Mouse (Mus musculus) olfactory bulb, adult 2 months (tissue): ENCODE results near the gene Tll1.

Experiments
- CTCF ChIP-seq: fragments of 200-500 bp; IDR thresholded peaks from 2 replicates; pipeline ENCODE4 v1.5.1; 2012; ENCODE audit warnings: low read depth, mild to moderate bottlenecking, low read length, moderate library complexity; ENCODE audit not compliant: insufficient read depth
- POLR2A ChIP-seq: fragments of 200-500 bp; IDR thresholded peaks from 2 replicates; pipeline ENCODE4 v1.6.1; 2012; ENCODE audit warnings: mild to moderate bottlenecking, low read depth, low read length, moderate library complexity; ENCODE audit not compliant: insufficient read depth

DNA sequence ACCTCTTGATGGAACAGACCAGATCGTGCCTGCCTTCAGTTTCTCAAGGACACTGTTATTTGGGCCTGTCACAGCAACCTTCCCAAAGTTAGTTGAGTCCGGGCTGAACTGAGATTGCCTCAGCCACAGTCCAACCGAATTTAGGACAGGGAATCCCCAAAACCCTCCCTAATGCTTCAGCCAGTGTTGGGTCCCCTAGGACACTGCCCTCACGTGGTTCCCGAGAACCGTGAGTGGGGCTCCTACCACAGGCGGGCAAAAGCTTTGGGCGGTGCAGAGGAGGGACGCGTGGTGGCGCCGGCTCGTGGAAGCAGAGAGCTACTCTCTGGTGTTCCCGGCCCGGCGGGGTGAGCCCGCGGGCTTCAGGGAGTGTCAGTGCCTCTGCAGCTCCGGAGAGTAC lies 1.9 kb downstream of the Tll1 start:
- TF ChIP-seq POLR2A, result peak; percentile 40
- peak; percentile 54; the same call in 1 of the 2 replicates for TF ChIP-seq CTCF
